Mouse (Mus musculus): ENCODE results near the gene Ppp1r12a.
A peak's percentile ranks its signal among the peaks of the same experiment; 100 is the strongest.

Ppp1r12a gene

DNA sequence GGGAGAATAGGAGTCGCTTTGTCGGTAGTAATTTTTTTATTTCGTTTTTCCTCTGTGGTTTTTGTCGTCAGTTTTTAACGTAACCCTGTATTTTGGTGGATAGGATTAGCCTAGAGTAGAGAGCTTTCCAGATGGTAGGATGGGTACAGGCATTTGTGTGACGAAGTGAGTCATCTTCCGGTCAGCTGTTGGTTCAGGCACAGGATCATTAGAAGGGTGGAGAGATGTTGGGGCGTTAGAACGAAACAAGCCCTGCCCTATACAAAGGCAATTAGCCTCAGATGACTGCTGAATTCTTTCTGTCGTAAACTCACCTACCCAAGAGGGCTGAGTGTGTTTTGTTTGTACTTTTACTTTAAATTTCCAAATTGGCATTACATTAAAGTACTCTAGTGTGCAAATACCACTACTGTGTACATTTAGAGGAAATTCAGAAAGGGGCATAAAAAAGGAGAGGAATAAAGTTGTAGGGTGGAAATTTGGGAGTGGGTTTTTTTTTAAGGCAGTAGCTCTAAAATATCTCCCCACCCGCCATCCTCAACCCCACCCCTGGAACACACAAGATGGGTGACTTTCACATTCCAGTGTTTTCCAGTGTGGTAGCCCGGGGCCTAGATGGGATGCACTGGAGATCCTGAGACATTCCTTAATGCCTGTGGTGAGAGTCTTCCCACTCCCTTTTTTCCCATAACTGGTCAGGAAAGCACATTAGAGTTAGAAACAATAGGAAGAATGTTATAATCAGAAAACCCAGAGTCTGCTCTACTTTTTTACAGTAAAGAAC, 129.9 kb downstream of the Ppp1r12a start:
- ATAC-seq (ENCODE audit: low TSS enrichment), result no peak

DNA sequence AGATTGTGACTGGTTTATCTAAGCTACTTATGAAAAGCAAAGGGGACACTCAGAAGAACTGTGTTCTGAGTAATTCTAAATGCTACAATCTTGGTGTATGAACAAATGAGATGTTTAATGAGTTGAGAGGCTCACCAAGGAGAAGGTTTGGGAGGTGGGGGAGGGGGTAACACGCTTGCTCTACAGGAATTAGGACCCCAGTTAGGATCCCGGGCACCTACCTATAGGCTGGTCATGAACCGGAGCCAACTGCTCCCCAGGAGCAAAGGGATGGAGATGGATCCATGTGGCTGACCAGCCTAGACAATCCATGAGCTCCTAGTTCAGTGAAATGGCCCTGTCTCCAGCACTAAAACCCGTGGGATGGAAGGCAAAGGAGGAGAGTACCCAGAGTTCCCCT, 130.7 kb downstream of the Ppp1r12a start:
- no peak for ATAC-seq (ENCODE audit: low TSS enrichment)

- peak; percentile 35; the same call in 1 of the 2 replicates for ATAC-seq (ENCODE audit: low TSS enrichment)
Observed at GRCm38 (mm10) chr10:108293620-108294195, 131.7 kb downstream of the Ppp1r12a start.

DNA sequence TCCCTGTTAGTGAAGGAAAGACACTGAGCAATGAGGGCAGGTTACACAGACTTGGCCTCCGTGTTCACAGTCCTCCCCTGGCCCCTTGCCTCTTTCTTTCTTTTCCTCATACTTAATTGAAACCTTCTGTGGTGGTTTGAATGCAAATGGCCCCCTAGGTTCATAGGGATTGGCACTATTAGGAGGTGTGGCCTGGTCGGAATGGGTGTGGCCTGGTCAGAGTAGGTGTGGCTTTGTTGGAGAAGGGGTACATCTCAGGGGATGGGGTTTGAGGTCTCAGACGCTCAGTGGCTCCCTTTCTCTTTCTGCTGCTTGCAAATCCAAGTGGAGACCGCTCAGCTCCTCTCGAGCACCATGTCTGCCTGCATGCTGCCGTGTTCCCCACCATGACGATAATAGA, 132.8 kb downstream of the Ppp1r12a start:
- ATAC-seq (ENCODE audit: low TSS enrichment), result no peak

DNA sequence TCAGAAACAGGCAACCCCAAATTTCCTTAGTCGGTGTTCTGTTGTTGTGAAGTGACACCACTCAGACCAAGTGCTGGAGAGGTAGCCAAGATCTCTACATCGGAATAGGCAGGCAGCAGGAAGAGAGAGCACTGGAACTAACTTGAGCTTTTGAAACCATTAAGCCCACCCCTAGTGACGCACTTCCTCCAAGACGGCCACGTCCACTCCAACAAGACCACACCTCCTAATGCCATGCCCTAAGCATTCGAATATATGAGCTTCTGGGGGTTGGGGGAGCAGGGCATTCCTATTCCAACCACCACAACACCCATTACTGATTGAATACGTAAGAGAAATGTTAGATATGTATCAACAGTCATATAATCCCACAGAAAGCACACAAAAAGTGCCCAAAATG, 134.5 kb downstream of the Ppp1r12a start:
- ATAC-seq (ENCODE audit: low TSS enrichment), result no peak

- ATAC-seq (ENCODE audit: low TSS enrichment), result no peak
Observed at GRCm38 (mm10) chr10:108298261-108298660, 136.3 kb downstream of the Ppp1r12a start.

DNA sequence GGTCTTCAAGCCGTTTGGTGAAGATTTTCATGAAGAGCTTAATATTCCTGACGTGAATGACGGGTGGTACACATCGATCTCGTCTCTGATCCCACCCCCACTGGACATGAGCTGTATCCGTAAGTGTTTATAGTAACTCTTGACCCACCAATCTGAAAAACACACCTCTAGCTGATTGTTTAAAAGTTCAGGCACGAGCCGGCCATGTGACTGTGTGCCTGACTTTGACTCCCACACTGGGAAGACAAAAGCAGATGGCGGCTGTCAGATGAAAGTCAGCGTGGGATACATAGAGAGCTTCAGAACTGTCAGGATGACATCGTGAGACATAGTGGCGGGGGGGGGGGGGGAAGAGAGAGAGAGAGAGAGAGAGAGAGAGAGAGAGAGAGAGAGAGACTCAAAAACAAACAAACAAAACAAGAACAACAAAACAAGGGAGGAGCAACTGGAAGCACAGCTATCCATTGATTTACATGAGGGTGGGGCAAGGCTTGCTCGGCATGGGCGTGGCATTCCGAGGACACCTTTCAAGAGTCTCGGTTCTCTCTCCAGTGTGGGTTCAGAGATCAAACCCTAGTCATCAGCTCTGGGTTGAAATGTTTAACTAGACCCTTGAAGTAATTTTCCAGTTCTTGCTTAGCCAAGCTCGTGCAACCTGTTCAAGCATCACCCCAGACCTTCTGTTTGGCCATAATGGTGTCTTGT, 137.0 kb downstream of the Ppp1r12a start:
- ATAC-seq (ENCODE audit: low TSS enrichment), result no peak

DNA sequence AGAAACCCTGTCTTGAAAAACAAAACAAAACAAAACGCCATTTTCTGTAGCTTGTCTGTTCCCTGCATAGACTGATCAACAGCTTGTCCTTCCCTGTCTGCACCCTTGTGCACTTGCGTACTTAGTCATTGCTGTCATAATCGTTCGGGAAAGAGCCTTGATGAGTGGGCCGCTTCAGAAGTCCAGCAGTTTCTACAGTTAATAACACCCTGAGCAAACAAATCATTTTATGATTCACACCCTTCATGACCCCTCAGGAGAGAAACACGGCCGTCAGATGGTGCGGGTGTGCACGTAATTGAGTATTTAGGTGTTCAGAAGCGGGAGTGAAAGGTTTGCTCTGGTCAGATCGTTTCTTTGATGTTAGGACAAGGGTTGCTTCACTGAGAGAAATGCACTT, 137.8 kb downstream of the Ppp1r12a start:
- ATAC-seq (ENCODE audit: low TSS enrichment), result no peak

- peak; percentile 90 for ATAC-seq (ENCODE audit: low TSS enrichment)
Observed at GRCm38 (mm10) chr10:108300843-108301242, 138.8 kb downstream of the Ppp1r12a start.

GRCm38 (mm10) chr10:108307772-108308171, 145.8 kb downstream of the Ppp1r12a start:
- ATAC-seq (ENCODE audit: low TSS enrichment), result no peak

GRCm38 (mm10) chr10:108310195-108310594, 148.2 kb downstream of the Ppp1r12a start:
- ATAC-seq (ENCODE audit: low TSS enrichment), result no peak

GRCm38 (mm10) chr10:108311396-108311795, 149.4 kb downstream of the Ppp1r12a start:
- ATAC-seq (ENCODE audit: low TSS enrichment), result no peak

GRCm38 (mm10) chr10:108313845-108314244, 151.9 kb downstream of the Ppp1r12a start:
- no peak for ATAC-seq (ENCODE audit: low TSS enrichment)

DNA sequence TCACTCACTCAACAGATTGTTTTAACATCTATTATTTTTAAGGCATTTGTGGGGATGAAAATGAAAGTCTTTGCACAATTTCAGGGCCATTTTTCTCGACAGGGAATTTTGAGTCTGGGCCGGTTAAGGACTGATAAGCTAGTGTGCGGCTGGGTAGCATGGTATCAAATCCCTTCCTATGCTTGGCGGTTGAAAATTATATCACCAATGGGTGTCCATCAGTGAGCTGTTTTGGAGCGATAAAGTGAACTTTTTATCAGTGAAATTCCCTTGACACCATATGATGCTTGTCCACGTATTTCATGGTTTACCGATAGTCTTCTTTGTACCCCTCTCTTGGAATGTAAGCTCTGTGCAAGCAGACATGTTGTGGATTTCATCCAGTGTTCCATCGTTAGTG, 152.4 kb downstream of the Ppp1r12a start:
- ATAC-seq (ENCODE audit: low TSS enrichment), result no peak

GRCm38 (mm10) chr10:108315236-108315635, 153.2 kb downstream of the Ppp1r12a start:
- no peak for ATAC-seq (ENCODE audit: low TSS enrichment)

DNA sequence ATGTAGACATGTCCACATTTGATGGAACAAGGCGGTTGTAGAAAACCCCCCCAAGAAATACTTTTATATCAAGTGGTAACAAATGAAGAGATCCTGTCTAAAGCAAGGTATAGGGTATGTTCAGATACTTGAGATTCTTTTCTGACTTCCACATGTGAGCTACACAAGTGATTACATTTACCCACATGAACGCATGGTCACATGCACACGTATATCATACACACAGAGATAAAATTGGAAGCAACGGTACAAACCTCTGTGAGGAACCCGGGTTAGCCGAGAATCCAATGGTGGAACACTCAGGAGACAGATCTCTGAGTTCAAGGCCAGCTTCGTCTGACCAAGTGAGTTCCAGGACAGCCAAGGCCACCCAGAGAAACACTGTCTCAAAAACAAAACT, 166.4 kb downstream of the Ppp1r12a start:
- ATAC-seq (ENCODE audit: low TSS enrichment), result no peak

- no peak for ATAC-seq (ENCODE audit: low TSS enrichment)
Observed at GRCm38 (mm10) chr10:108328983-108329382, 167.0 kb downstream of the Ppp1r12a start.

- no peak for ATAC-seq (ENCODE audit: low TSS enrichment)
Observed at GRCm38 (mm10) chr10:108329771-108330170, 167.8 kb downstream of the Ppp1r12a start.

DNA sequence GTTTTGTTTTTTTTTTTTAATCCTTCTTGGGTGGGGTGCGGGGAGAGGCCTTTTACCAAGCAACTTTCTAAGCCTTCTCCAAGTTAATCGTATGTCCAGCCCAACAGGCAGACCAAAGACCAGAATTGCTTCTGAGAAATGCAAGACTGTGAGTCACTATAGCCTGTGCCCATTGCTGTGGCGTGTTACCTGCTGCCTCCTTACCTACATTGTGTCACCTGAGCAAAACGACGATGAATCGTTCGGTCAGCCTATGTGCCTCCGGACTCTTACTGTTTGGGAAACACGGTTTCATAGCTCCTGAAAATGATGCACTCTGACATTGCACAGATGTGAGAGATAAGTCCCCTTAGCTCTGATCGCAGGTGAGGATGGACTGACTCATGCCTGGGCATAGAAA, 169.0 kb downstream of the Ppp1r12a start:
- no peak for ATAC-seq (ENCODE audit: low TSS enrichment)

GRCm38 (mm10) chr10:108331784-108332561, 170.0 kb downstream of the Ppp1r12a start, which contains the start of gene Pawr:
TSS of gene Pawr (plus strand) at chr10:108332121.
- ATAC-seq (ENCODE audit: low TSS enrichment), result peak; percentile 58

- ATAC-seq (ENCODE audit: low TSS enrichment), result peak; percentile 55
Observed at GRCm38 (mm10) chr10:108332571-108333541, 170.9 kb downstream of the Ppp1r12a start.

All from frontal cortex, adult (tissue).